Mouse (Mus musculus) monocyte, adult 5-6 weeks (primary cell): Measurements from ENCODE around the gene Thbs1. TPM values are rescaled to one million over a fixed set of nuclear protein-coding genes. Genes with fewer than 3 reads are reported as not detected.
A peak's percentile ranks its signal among the peaks of the same experiment; 100 is the strongest.

Source experiments
- ATAC-seq: fragments of 153-309, 156-312 bp; replicated peaks from 2 replicates; pipeline ENCODE4 v1.8.0; 2017; ENCODE audit warnings: mild to moderate bottlenecking; ENCODE audit not compliant: low TSS enrichment, insufficient number of reproducible peaks, severe bottlenecking, poor library complexity, low FRiP score
- total RNA-seq: library from RNA; stranded (forward); fragments of 200-1000, 200-491, 200-594 nt; gene quantifications from 3 replicates; pipeline ENCODE4 v1.2.3, GENCODE M21; 2017

Gene Thbs1
- 36.2 to 69.3 TPM (median 48.4 TPM) in 3 replicates for total RNA-seq

DNA sequence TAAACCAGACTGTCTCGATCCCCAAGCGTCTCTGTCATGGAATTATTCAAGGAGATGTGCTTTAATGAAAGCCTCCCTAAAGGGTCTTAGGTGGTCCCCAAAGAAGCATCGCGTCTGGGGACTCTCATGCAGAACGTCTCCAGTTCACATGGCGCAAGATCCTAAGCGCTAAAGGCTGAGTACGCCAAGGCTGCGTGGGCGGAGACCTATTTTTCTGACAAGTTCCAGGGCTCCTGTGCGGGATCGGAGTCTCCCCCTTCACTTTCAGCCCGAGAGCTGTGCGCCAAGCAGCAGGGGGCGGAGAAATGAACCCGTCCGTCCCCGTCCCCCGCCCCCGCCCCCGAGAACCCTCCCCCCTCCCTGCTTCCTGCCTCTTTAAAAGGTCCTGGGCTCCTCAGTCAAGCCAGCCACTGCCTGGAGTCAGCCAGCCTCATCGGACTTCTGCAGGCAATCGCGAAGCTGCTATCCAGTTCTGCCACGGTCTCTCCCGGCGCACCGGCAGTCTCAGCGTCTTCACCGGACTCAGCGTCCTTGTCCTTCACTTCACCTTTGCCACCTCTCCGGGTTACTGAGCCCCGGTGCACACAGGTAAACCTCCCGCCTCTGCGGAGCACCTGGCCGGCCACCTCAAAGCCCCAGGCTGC is at the start of gene Thbs1:
Gene Thbs1 (plus strand): TSS at position 389 of the 644 bp plus-strand sequence.
- 0 out of 2 replicates have a peak, but pooled peaks have one; percentile 19 for ATAC-seq

DNA sequence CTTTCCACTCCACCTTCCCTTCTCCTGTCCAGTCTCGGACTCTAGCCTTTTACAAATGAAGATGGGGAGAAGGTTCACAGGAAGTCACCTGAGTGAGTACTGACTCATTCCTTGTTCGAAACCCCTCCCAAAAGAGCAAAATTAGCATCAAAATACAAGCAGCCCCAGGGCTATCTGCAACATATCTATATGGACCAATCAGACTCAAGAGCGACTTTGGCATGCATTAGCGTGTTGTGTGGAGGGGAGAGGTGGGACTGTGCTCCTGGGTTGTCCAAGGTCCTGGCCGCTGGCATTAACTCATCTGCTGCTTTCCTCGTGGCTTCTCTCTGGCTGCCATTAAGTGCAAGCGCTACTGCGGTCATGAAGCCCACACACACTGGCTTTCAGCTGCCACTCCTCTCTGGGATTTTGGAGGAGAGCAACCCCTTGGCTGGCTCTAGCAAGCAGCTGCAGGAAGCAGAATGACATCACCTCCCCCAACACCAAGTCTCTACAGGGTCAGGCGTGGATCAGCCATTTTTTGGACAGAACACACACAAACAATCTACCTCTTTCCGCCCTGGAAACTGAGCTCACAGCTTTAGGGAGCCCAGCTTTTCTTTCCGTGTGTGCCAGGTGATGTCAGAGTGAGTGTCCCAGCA is 47.4 kb upstream of the Thbs1 start:
- ATAC-seq, result no peak

DNA sequence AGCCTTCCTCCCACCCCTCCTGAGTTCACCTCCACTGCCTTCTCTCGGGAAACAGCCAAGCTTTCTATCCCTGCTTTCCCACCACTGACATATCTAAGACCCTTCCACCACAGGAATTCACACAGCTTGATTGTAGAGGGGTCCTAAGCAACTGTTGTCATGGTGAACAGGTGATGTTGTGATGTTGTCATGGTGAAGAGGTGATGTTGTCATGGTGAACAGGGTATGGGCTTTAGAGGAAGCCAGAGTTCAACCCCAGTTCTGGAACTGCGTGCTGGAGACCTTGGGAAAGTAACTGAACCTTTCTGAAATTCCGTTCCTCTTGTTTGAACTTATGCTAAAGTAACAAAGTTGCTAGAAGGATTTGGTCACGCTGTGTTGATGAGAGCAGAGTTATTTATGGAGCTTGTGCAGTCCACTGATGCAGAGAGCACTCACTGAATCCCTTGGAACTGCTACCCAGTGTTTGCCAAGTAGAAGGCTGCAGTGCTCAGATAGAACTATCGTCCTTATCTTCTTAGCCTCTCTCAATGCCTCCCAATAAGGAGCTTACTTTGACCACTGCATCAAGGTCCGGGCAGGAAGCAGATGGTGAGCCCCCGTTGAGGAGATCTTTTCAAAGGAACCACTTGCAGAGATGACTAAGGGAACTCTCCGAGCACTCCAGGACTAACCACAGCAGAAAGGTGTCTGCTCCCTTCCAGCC is 45.5 kb upstream of the Thbs1 start:
- no peak for ATAC-seq

DNA sequence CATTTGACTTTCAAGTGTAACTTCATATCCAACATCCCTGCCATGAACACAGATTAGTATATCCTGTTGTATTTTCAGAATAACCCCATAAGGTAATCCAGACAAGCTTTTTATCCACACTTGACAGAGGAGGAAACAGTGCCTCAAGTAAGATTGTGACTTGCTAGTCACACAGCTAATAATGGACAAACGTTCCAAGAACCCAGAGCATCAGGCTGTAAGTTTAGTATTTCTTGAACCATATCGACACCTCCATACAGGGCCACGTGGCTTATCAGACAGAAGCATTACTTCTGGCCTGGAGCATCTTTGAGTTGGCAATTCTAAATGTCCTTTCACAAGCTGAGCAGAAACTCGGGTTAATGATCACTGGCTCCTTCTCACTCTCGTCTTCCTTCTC is 41.7 kb upstream of the Thbs1 start:
- no peak for ATAC-seq

DNA sequence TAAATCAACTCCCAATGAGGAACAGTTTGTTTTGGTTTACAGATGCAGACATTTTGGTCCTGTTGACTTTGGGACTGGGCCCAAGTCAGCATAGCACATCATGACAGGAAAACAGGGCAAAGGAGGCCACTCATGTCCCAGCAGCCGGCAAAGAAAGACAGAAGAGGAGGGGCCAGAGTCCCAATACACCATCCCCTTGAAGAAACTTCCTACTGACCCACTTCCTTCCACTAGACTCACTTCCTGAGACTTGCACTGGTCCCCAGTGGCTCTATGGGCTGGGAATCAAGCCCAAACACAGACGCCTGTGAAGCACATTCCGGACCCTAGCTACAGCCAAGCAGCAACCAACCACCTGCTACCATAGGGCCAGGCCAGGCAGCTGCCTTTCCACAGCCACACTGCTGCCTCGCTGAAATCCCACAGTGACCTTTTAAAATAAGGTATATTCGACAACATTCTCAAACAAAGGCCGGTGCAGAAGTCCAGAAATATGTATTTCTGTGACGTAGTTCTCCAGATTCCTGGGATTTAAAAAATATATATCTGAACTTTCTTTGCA is 38.8 kb upstream of the Thbs1 start:
- no peak for ATAC-seq

DNA sequence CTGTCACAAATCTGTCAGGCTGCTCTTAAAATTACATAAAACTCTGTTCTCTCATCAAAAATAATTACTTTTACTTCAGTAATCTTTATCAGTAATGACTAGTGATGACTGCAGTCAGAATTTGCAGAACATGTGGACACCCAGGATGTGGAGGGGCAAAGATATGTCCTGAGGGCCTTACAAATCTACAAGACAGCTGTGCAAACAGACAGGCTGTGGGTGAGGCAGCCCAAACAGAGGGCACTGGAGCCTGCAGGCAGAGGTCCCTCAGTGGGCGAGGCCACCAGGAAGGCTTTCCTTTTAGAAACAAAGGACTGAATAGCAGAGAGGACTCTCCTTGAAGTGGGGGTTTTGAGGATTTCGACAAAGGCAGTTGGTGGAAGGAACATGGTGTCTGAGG is 37.6 kb upstream of the Thbs1 start:
- no peak for ATAC-seq

DNA sequence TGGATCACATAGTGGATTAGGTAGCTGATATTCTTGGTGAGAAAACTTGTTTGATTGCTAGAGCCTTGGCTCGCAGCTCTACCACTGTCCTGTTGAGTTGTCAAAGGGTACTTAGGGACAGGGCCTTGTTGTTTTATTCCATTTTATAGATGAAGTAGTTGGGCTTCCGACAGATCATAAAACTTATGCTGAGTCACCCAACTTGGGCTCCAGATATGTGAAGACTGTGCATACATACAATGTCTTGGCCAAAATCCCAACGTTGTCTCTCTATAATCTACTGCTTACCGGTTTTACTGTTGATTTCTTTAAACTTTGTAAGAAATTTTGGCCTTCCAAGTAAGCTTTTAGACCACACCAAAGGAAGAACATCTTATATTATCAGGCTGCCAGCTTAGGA is 36.5 kb upstream of the Thbs1 start:
- no peak for ATAC-seq

DNA sequence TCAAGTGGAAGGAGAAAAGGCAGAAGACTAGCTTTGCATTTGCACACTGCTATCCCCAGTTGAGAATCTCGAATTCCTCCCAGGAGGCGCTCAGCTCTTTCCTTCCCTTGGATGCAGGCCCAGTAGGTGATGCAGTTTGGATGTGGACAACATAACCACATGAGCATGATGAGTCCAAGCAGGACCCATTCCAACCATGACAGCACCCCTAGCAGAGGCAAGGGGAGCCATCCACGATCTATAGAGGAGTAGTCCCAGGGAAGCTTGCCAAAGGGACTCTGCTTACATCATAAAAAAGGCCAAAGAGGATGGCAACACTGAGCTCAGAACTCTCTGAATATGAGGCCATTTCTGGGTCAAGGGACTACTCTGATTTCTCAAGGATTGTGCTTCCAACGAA is 32.5 kb upstream of the Thbs1 start:
- no peak for ATAC-seq

DNA sequence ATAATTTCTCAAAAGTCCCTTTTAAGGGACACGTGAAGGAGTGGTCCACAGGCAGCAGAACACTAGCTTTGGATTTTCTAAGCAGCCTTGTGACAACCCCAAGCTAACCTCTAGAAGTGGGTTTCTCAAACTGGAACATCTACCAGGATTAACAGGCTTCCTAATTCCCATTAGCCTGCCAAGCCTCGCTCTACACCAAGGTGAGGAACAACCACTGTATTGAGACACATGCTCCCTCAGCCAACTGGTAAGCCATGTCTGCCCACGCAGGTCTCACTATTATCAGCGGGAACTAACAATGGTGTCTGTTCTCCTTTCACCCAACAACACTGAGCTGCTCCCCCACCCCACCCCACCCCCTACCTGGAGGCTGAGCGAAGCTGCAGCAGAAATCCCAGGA is 30.1 kb upstream of the Thbs1 start:
- no peak for ATAC-seq

DNA sequence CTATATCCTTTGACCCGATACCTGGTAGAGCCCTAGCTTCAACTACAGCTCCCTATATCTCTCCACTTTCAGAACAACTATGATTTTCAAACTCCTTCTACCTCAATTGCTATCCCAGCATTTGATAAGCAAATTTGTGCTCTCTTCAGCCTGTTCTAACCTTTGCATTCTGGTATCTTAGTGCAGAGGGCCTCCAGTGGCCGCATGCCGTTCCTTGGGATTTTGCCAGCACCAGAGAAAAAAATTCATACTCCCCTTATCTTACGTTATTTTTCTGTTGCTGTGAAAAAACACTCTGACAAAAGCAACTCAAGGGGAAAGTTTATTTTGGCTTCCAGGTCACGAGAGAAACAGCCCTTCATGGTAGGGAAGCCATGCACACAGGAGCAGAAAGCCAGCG is 28.0 kb upstream of the Thbs1 start:
- ATAC-seq, result no peak

DNA sequence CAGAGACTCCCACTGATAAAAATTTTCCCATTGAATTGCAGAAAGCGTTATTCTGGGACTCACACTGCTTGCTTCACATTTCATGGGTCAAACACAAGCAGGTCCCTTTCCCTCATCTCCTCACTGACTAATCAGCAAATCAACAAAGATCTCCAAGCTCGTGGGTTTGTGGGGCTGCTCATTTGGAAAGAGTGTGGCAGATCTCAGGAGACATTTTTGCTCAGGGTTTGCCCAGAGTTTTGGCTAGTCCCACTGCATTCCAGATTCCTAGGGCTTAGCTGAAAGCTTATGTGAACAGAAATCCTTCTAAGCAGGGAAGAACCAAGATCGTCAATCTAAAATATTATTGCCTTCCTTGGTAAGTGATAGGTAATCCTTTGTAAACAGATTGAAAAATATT is 27.0 kb upstream of the Thbs1 start:
- ATAC-seq, result no peak

DNA sequence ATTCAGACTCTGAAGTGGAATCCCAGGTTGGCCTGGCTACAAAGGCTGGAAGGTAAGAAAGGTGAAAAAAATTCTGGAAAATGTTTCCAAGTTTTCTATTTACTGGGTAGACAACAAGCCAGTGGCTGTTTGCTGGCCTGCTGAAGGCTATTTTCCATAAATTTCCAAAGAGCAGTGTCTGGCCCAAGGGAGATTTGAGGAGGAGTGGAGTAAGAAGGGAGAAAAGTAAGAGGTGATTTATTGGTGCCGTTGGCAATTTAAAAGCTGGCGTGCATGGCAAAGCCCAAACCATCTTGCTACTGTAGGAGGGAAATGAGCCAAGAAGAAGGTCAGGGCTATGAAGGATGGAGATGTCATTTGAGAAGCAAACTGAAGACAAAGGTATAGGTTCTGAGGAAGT is 26.0 kb upstream of the Thbs1 start:
- no peak for ATAC-seq

DNA sequence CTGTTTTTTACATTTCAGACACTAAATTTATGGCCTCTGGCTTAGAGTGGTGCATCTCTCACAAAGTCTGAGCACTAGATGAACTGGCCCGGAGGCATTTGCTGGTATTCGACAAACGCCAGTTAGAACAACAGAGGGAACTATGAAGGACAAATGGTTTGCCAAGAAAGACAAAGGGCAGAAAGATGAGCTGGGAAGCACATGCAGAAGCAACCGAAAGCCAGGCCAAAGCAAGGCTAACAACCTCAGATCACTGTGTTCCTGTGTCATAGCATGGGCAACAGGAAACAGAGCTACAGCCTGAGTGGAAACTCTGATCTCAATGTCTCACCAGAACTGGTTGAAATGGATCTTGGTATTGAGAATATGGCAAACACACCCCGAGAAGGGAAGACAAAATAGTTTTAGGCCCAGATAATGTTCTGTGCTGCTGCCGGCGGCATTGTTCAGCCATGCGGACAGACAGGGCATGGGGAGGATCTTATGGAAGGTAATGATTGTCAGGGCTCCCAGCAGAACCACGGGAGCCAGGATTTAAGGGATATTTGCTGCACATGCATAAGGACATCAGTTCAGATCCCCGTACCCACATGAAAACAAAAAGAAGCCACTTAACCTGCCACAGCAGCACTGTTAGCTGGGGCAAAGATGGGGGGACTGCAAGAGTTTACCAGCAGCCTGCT is 24.5 kb upstream of the Thbs1 start:
- ATAC-seq, result no peak

DNA sequence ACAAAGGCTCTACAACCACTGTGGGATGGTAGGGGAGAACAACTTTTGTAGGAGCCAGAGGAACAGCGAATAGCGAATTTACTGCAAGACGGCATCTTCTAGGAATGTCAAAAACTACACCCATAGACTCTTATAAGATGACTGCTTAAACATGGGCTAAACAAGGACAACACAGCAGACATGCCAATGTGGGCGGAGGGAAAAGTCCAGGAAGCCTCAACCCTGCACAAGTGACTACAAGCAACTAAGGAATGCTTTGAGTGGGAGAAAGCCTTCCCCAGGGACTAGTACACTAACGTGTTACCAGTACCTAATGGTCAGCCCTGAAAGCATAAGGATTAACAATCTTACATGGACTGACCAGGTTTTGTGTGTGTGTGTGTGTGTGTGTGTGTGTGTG is 20.4 kb upstream of the Thbs1 start:
- no peak for ATAC-seq

DNA sequence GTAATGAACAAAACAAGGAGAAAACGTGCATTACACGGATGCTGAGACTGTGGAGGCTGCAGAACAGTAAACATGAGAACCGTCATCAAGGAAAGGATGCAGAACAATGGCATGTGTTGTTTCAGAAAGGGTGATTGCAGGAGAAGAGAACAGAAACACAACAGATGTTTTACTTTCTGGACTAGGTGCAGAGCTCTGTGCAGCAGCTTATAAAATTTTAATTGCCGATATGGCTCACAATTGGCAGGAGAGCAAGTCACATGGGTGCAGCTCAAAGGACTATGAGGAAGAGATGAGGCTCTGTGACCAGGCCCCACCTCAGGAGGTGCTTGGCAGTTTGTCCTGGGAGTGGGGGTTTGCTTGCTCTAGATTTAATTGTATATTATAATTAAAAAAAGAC is 12.6 kb upstream of the Thbs1 start:
- ATAC-seq, result no peak

DNA sequence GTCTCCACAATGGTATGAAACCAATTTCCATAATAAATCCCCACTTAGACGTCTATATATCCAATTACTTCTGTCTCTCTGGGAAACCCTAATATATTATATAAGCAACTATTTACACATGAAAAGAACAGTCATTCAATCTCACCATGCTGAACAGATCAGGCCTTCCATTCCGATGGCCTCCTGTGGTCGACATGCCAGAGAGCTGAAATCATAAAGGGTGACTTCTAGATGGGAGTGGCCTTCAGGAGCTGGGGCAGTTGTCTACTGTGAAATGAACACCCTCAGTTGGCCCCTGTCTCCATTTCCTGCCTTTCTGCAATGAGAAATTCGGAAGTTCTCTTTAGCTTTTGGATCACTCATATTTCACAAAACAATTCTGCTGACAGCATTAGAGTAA is 9.5 kb upstream of the Thbs1 start:
- ATAC-seq, result no peak

DNA sequence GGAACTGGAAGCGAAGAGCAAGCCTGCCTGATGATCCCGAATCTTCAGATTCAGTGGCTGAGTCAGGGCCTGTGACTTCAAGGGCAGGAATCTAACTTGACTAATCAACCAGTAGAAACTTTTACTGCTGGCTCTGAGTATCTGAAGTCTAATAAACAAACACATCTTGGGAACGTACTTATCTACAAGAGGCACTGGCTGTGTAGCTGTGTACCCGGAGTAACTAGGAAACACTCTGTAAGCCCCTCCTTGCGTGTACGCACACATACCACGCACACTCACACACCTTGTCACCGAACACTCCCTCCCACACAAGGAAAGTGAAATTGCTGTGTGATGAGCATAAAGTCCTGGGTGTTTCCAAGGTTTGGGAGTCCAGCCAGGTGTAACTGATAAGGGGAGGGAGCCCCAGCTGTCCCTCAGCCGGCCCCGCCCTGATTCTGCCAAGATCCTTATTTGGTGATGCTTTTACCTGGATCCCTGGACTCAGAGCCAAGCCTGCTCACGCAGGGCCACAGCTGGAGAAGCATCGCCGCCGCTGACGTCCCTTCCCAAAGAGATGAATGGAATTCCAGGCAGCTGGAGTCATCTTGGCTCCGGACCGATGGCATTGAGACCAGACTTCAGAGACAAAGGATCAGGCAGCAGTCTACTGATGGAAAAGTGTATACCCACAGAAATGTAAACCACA is 1.3 kb upstream of the Thbs1 start:
- no peak for ATAC-seq

DNA sequence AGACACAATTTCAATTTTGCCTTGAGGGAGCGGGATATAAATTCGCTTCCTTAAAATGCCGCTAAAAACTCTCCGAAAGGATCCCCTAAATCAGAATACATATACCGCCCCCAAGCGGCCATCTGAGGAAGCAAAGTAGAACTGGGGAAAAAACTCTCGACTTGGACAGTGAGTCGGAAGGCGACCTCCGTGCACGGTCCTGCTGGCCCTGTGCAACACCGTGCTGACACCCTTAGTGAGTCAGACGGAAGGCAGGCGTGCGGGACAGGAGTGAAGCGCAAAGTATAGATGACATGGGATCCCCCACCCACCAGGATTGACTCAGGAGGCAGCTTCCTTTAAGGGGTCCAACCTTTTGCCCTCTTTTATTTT is 574 bp upstream of the Thbs1 start:
- peak; percentile 65 for ATAC-seq

DNA sequence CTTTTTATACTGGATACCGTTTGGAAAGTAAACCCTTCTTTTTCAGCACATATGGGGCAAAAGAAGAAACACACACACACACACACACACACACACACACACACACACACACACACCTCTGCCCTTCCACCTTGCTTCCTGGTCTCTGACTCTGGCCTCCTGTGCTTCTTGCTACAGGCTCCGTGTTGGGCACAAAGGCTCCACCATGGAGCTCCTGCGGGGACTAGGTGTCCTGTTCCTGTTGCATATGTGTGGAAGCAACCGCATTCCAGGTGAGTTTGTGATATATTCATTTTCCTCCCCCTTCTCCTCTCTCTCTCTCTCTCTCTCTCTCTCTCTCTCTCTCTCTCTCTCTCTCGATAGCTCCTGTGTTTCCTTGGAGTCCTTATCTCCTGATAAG is 762 bp downstream of the Thbs1 start:
- ATAC-seq, result no peak
